Mouse (Mus musculus): ENCODE data around the gene Baz2a.
"Not testable (repeated sequence)": the region's sequence is repeated elsewhere in the genome, so short reads cannot be mapped to it uniquely, and the experiment has no call there.

The Baz2a gene

GRCm38 (mm10) chr10:128091564-128092505, at the start of gene Baz2a:
Baz2a (plus strand) TSS chr10:128091577.
- peak; percentile 80 to 90 for DNase-seq

GRCm38 (mm10) chr10:128041636-128042035, 49.7 kb upstream of the Baz2a start:
- no peak for DNase-seq

- no peak for DNase-seq
Measured at GRCm38 (mm10) chr10:128042466-128042865, 48.9 kb upstream of the Baz2a start.

- no peak for DNase-seq
Measured at GRCm38 (mm10) chr10:128043041-128043835, 48.1 kb upstream of the Baz2a start.

- no peak for DNase-seq
Measured at GRCm38 (mm10) chr10:128048157-128048556, 43.2 kb upstream of the Baz2a start.

- no peak for DNase-seq
Measured at GRCm38 (mm10) chr10:128049741-128050140, 41.6 kb upstream of the Baz2a start.

- DNase-seq, result no peak
Measured at GRCm38 (mm10) chr10:128050355-128050754, 41.0 kb upstream of the Baz2a start.

GRCm38 (mm10) chr10:128051589-128051988, 39.8 kb upstream of the Baz2a start:
- no peak for DNase-seq

- DNase-seq, result not testable (repeated sequence)
Measured at GRCm38 (mm10) chr10:128052136-128052535, 39.2 kb upstream of the Baz2a start.

- DNase-seq, result no peak
Measured at GRCm38 (mm10) chr10:128053001-128053400, 38.4 kb upstream of the Baz2a start.

GRCm38 (mm10) chr10:128058184-128058583, 33.2 kb upstream of the Baz2a start:
- DNase-seq, result no peak

GRCm38 (mm10) chr10:128058601-128059151, 32.7 kb upstream of the Baz2a start, which contains the start of gene Ptges3:
Ptges3 (plus strand) TSS chr10:128058954.
- peak; percentile 98 for DNase-seq

- peak; percentile 50 to 71 for DNase-seq
Measured at GRCm38 (mm10) chr10:128059207-128059981, 32.0 kb upstream of the Baz2a start.

GRCm38 (mm10) chr10:128061109-128061508, 30.3 kb upstream of the Baz2a start:
- no peak for DNase-seq

GRCm38 (mm10) chr10:128062221-128062989, 29.0 kb upstream of the Baz2a start:
- DNase-seq, result no peak

- no peak for DNase-seq
Measured at GRCm38 (mm10) chr10:128066072-128066471, 25.3 kb upstream of the Baz2a start.

GRCm38 (mm10) chr10:128069201-128069600, 22.2 kb upstream of the Baz2a start:
- no peak for DNase-seq

- DNase-seq, result not testable (repeated sequence)
Measured at GRCm38 (mm10) chr10:128070432-128070831, 20.9 kb upstream of the Baz2a start.

GRCm38 (mm10) chr10:128078269-128078668, 13.1 kb upstream of the Baz2a start:
- DNase-seq, result not testable (repeated sequence)

GRCm38 (mm10) chr10:128080496-128080895, 10.9 kb upstream of the Baz2a start:
- DNase-seq, result peak in 1 of 2 experiments; percentile 57

- DNase-seq, result no peak
Measured at GRCm38 (mm10) chr10:128081807-128082476, 9.4 kb upstream of the Baz2a start.

Measured in kidney, postnatal 25 days (tissue).